In genomic region chr11:103219995-103220394, GRCm38 (mm10) we compare ENCODE assay signal across 32 mouse cellular contexts. TPM values are rescaled to one million over a fixed set of nuclear protein-coding genes. Genes with fewer than 3 reads are reported as not detected.
DNase-seq lines count a peak whose midpoint lies in the region; ATAC-seq and TF ChIP-seq lines count a peak whose summit lies in the region.
"Had no signal": no experiment of that assay in that cellular context is flagged by ENCODE, and none has a peak within 500 bp of the region (broad histone marks: within the 10 kb centered on the region; RNA-seq: fewer than 3 reads in every experiment).

No protein-coding gene starts in this region.

- H3K27ac ChIP-seq in kidney, adult 2 months (ENCODE audit: insufficient read depth, low read depth, low read length), result no peak overlapping the region
- no peak overlapping the region for H3K27ac ChIP-seq in kidney, embryonic 16.5 days (ENCODE audit: low read length)
- H3K27ac ChIP-seq in intestine, embryonic 16.5 days (ENCODE audit: low read length), result no peak overlapping the region
- H3K27ac ChIP-seq: heart, embryonic 13.5 days; liver, embryonic 15.5 days; stomach, embryonic 15.5 days had no signal

- no peaks in the 10 kb centered on the region for H3K36me3 ChIP-seq in kidney, adult 2 months (ENCODE audit: control insufficient read depth, insufficient read depth, low read length)
- peaks cover 33% of the 10 kb centered on the region for H3K36me3 ChIP-seq in kidney, embryonic 16.5 days (ENCODE audit: insufficient read depth, low read length)
- peaks cover 13% of the 10 kb centered on the region for H3K36me3 ChIP-seq in intestine, embryonic 16.5 days (ENCODE audit: control insufficient read depth, insufficient read depth, low read length)
- H3K36me3 ChIP-seq: liver, embryonic 15.5 days had no signal

- DNase-seq in cerebellum, adult 9-10 months, result peak; percentile 38
- no peak for DNase-seq in cerebellum, adult 8-10 months
- DNase-seq in kidney, adult 2 months, result peak; percentile 67
- DNase-seq in induced T-regulatory cell, adult 2 months (ENCODE audit: low read depth), result peak; percentile 17
- DNase-seq in kidney, postnatal 36 days, result peak; percentile 59 to 79
- DNase-seq in urinary bladder, postnatal 25 days (ENCODE audit: low spot score), result no peak
- DNase-seq: adrenal gland, postnatal 10 days; gastrocnemius, postnatal 10 days; liver; lung, embryonic 14.5 days; lung, postnatal 14 days; midbrain, embryonic 14.5 days; retina, postnatal 1 day; right cerebral cortex, postnatal 14 days; thymus, adult 2 months; thymus, postnatal 36 days had no signal

- no peak for TF ChIP-seq CTCF in kidney, adult 2 months (conservative IDR thresholded peaks at IDR 0.05; ENCODE audit: insufficient read depth, insufficient read length, low read depth, low read length)

- 66% methylated on average over 4 of the region's 4 CpGs for WGBS in kidney, adult 2 months
- WGBS in kidney, embryonic 16.5 days, result 79% methylated on average over 4 of the region's 4 CpGs
- WGBS in intestine, embryonic 16.5 days, result 90% methylated on average over 4 of the region's 4 CpGs

- no peaks in the 10 kb centered on the region for H3K9me3 ChIP-seq in kidney, embryonic 16.5 days (ENCODE audit: low read length)
- no peaks in the 10 kb centered on the region for H3K9me3 ChIP-seq in intestine, embryonic 16.5 days (ENCODE audit: control insufficient read depth, low read length)
- H3K9me3 ChIP-seq: heart, embryonic 13.5 days; liver, embryonic 15.5 days; stomach, embryonic 15.5 days had no signal

- H3K9ac ChIP-seq in kidney, embryonic 16.5 days (replicated peaks; ENCODE audit: low read length), result no peak overlapping the region
- H3K9ac ChIP-seq in intestine, embryonic 16.5 days (ENCODE audit: low read depth, low read length), result no peak overlapping the region
- H3K9ac ChIP-seq: heart, embryonic 13.5 days; liver, embryonic 15.5 days; lung, embryonic 14.5 days; stomach, embryonic 15.5 days had no signal

- no peak for TF ChIP-seq POLR2A in kidney, adult 2 months (IDR thresholded peaks at IDR 0.05; ENCODE audit: low read depth, low read length)

- no peak for ATAC-seq in kidney, embryonic 16.5 days (ENCODE audit: low FRiP score, low TSS enrichment)
- no peak for ATAC-seq in intestine, embryonic 16.5 days
- ATAC-seq: forebrain, embryonic 16.5 days; hindbrain, embryonic 16.5 days; intestine, postnatal 0 days had no signal

- H3K4me2 ChIP-seq in kidney, embryonic 16.5 days (replicated peaks; ENCODE audit: low read depth, low read length), result no peak overlapping the region
- H3K4me2 ChIP-seq in intestine, embryonic 16.5 days (ENCODE audit: low read depth, low read length), result no peak overlapping the region
- H3K4me2 ChIP-seq: heart, embryonic 13.5 days; liver, embryonic 15.5 days; lung, embryonic 14.5 days; stomach, embryonic 15.5 days had no signal

- no peak overlapping the region for H3K4me3 ChIP-seq in kidney, adult 2 months (ENCODE audit: insufficient read depth, low read depth, low read length)
- H3K4me3 ChIP-seq in kidney, embryonic 16.5 days (ENCODE audit: low read length), result no peak overlapping the region
- H3K4me3 ChIP-seq in intestine, embryonic 16.5 days (ENCODE audit: low read length), result no peak overlapping the region
- H3K4me3 ChIP-seq: erythroblast, embryonic 14.5 days; heart, embryonic 13.5 days; liver, embryonic 15.5 days; stomach, embryonic 15.5 days had no signal

- H3K27me3 ChIP-seq in kidney, adult 2 months (replicated peaks; ENCODE audit: control insufficient read depth, insufficient read depth, low read length), result no peaks in the 10 kb centered on the region
- H3K27me3 ChIP-seq in kidney, embryonic 16.5 days (ENCODE audit: insufficient read depth, low read length), result no peaks in the 10 kb centered on the region
- H3K27me3 ChIP-seq in intestine, embryonic 16.5 days (replicated peaks; ENCODE audit: control insufficient read depth, insufficient read depth, low read length), result no peaks in the 10 kb centered on the region
- H3K27me3 ChIP-seq: CH12.LX; Patski; stomach, embryonic 15.5 days had no signal

- H3K4me1 ChIP-seq in kidney, adult 2 months (ENCODE audit: control insufficient read depth, insufficient read depth, low read length), result peaks cover 18% of the 10 kb centered on the region
- peaks cover 12% of the 10 kb centered on the region for H3K4me1 ChIP-seq in kidney, embryonic 16.5 days (ENCODE audit: insufficient read depth, low read length)
- peaks cover 12% of the 10 kb centered on the region for H3K4me1 ChIP-seq in intestine, embryonic 16.5 days (ENCODE audit: control insufficient read depth, insufficient read depth, low read length)

RNA-seq across cellular contexts. Expression of gene Spata32, which starts 1.8 kb away (rescaled TPM):
- not detected in 2 replicates for polyA plus RNA-seq in kidney, adult 2 months (2012; rRNA removed)
- not detected in 2 replicates for polyA plus RNA-seq in kidney, embryonic 16.5 days (2015; fragmentation: Nextera tagmentation; extraction: Ambion mirVana)
- not detected in 2 replicates for polyA plus RNA-seq in intestine, embryonic 16.5 days (2015; fragmentation: Nextera tagmentation; extraction: Ambion mirVana)
- polyA plus RNA-seq: C2C12; embryonic facial prominence, embryonic 14.5 days; erythroblast, embryonic 14.5 days; forebrain, embryonic 11.5 days; forebrain, embryonic 16.5 days; heart, embryonic 13.5 days; hindbrain, embryonic 11.5 days; intestine, postnatal 0 days; limb, embryonic 11.5 days; liver, embryonic 15.5 days; lung, embryonic 14.5 days; Patski; stomach, embryonic 15.5 days; thymus, adult 2 months had no signal

RNA-seq across cellular contexts. Expression of gene 1700023F06Rik, which starts 11.6 kb away (rescaled TPM):
- polyA plus RNA-seq in kidney, adult 2 months (2012; rRNA removed), result 0.09 and 0.22 TPM in 2 replicates
- polyA plus RNA-seq in kidney, embryonic 16.5 days (2015; fragmentation: Nextera tagmentation; extraction: Ambion mirVana), result 0.27 and 0.82 TPM in 2 replicates
- polyA plus RNA-seq in intestine, embryonic 16.5 days (2015; fragmentation: Nextera tagmentation; extraction: Ambion mirVana), result 0.57 and 0.83 TPM in 2 replicates
- polyA plus RNA-seq: erythroblast, embryonic 14.5 days; heart, embryonic 13.5 days had no signal

RNA-seq across cellular contexts. Expression of gene Map3k14, which starts 47.3 kb away (rescaled TPM):
- 8.0 and 8.6 TPM in 2 replicates for polyA plus RNA-seq in kidney, adult 2 months (2012; rRNA removed)
- polyA plus RNA-seq in kidney, embryonic 16.5 days (2015; fragmentation: Nextera tagmentation; extraction: Ambion mirVana), result 5.3 and 6.7 TPM in 2 replicates
- 3.1 TPM in 2 replicates for polyA plus RNA-seq in intestine, embryonic 16.5 days (2015; fragmentation: Nextera tagmentation; extraction: Ambion mirVana)

RNA-seq across cellular contexts. Expression of gene Fmnl1, which starts 49.1 kb away (rescaled TPM):
- 32.7 and 35.5 TPM in 2 replicates for polyA plus RNA-seq in kidney, adult 2 months (2012; rRNA removed)
- polyA plus RNA-seq in kidney, embryonic 16.5 days (2015; fragmentation: Nextera tagmentation; extraction: Ambion mirVana), result 2.4 and 3.4 TPM in 2 replicates
- 2.2 and 2.3 TPM in 2 replicates for polyA plus RNA-seq in intestine, embryonic 16.5 days (2015; fragmentation: Nextera tagmentation; extraction: Ambion mirVana)

Comparison
In these comparisons a context has a peak if more than half of its experiments do, and no peak if none do; other contexts are left out.
1. DNase-seq: peak in cerebellum, adult 9-10 months (single experiment), kidney, adult 2 months (single experiment), induced T-regulatory cell, adult 2 months (single experiment) and kidney, postnatal 36 days (2 of 2); none in cerebellum, adult 8-10 months (single experiment) and urinary bladder, postnatal 25 days (single experiment).